Mouse (Mus musculus): Measurements from ENCODE around the gene Ate1. TPM values are rescaled to one million over a fixed set of nuclear protein-coding genes. Genes with fewer than 3 reads are reported as not detected.
"Not testable (repeated sequence)": the region's sequence is repeated elsewhere in the genome, so short reads cannot be mapped to it uniquely, and the experiment has no call there.

Ate1 gene
- total RNA-seq, 2 experiments from 2014 or later, result 37.8 to 40.1 TPM

DNA sequence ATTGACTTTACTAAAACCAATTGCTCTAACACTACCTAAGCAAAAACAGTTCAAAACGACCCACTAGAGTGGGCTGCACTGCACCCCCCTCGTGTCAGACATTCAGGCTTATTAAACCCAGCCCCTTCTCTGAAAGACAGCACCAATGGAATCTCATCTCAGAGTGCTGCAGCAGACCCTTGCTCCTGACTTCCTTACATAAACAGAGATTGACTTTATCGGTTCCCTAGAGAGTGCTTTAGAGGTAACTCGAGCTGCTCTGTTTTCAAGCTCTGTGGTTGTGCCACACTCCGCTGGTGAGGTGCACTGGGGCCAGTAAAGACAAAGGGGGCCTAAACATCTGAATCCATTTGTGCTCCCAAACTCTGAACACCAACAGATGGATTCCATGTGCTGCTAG, 93.6 kb downstream of the Ate1 start:
- DNase-seq, result no peak
- intact Hi-C loops (cut with DNase I), result no loop called here

DNA sequence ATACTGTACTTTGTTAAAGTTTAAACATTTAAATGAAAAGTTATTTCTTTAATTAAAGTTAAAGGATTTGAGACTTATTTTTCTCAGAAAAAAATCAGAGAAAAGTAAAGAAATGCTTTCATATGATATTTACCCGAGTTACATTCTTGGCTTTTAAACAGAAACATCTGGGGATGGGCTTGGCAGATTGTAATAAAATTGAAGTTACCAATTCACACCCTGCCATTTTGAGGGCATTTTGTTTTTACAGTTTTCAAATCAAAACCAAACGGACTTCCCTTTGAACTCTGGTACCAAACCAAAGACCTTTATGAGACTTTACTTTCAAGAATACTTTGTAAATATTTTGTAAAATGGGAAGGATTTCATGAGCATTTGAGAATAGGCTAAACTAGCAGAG, 94.2 kb downstream of the Ate1 start:
- intact Hi-C loops (cut with DNase I), result no loop called here
- DNase-seq, result no peak

DNA sequence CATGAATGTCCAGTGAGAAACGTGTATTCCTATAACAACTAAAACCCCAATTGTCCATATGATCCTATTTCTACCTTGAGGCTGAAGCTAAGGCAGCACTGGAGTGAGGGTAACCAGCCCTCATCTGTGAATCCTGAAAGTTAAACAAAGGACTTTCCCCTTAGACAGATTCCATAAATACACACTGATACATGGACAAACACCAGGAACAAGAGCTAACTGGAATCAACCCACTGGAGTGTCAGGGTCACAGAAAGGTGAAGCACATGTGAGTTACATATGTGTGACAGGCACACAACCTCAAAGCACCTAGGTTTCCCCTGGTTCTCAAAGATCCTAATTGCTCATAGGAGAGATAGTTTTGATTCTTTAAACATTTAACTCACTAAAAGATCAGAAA, 100.2 kb downstream of the Ate1 start:
- intact Hi-C loops (cut with DNase I), result no loop called here
- DNase-seq, result peak in 1 of 2 experiments; percentile 12

DNA sequence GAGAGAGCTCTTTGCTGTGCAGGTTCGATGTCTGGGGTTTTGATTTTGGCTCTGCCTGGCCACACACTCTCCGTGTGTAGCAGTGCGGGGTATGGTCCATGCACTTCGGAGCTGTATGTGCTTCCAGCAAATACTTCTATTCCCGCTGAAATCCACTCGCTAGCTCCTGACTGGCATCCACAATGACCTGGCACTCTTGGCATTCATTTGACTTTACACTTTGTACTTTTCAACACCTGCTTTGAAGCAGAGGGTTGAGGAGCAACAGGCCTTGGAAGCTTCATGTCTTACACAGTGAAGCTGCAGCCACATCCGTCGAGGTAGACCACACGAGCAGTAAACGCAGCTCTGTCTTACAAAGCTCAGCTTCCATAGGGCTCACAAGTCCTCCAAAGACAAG, 112.5 kb downstream of the Ate1 start:
- intact Hi-C loops (cut with DNase I), result loop anchor here (10.0 kb wide), 1 partner anchor 57 kb away; no protein-coding TSS in a partner anchor
- peak; percentile 21 to 25 for DNase-seq

DNA sequence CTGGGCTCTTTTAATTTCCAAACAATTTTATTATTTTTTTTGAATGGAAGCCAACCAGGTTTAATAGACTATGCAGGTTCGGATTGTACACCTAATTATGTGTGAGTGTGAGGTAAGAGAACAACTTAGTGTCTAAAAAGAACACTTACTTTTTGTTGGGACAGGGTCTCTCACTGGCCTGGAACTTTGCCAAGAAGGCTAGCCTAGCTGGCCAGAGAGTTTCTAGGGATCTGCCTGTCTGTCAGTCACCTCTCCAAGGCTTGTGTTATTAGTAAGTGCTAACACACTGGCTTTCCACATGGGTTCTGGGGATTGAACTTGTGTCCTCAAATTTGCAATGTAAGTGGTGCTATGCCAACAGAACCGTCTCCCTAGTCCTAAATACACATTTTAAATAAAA, 116.8 kb downstream of the Ate1 start:
- no peak for DNase-seq
- intact Hi-C loops (cut with DNase I), result loop anchor here (10.0 kb wide), 1 partner anchor 61 kb away; no protein-coding TSS in a partner anchor

DNA sequence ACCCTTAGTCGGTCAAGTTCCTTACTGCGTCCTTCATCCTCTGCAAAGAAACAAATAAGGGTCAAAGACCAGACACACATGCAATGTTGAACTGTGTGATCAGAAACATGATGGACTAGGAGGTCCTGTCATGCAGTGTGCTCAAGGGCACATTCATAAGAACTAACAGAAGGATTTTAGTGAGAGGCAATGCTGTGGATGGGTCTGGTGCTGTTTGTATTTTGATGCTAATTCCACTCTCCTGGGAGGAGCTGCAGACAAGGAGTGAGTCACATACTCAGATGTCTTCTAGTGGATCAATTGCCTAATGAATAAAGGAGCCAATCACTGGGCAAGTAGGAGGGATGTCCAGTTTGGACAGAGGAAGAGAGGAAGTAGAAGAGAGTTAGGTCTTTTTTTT, 125.5 kb downstream of the Ate1 start:
- intact Hi-C loops (cut with DNase I), result no loop called here
- no peak for DNase-seq

DNA sequence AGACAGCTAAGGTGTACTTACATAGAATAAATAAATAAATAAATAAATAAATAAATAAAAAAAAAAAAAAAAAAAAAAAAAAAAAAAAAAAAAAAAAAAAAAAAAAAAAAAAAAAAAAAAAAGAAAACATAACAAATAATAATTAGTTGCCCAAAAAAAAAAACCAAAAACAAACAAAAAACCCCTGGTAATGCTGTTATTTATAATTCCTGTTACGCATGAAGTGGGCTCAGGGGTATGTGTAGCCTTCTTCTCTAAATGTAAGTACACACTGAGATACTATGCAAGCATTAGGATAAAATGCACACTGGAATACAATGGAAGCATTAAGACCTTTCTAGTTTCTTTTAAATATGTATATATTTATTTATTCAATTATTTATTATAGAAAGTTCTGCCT, 130.1 kb downstream of the Ate1 start:
- DNase-seq; intact Hi-C loops (cut with DNase I): not testable (repeated sequence)

DNA sequence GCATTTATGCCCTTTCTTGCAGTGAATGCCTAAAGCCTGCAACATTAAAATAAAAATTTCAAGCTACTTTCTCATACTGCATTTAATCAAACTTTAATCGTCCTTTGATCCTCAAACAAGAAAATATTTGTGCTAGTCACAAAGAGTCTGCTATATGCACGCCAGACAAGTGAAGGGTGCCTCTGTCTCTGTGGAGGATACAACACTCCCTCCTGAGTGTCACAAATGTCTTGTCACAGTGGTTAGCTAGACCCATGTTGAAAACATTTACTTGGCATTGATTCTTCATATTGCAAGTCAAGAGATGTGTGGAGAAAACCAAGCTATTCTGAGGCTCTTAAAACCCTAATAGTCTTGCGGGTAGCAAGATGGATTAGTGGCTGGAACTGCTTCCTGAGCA, 133.9 kb downstream of the Ate1 start:
- no peak for DNase-seq
- intact Hi-C loops (cut with DNase I), result no loop called here

DNA sequence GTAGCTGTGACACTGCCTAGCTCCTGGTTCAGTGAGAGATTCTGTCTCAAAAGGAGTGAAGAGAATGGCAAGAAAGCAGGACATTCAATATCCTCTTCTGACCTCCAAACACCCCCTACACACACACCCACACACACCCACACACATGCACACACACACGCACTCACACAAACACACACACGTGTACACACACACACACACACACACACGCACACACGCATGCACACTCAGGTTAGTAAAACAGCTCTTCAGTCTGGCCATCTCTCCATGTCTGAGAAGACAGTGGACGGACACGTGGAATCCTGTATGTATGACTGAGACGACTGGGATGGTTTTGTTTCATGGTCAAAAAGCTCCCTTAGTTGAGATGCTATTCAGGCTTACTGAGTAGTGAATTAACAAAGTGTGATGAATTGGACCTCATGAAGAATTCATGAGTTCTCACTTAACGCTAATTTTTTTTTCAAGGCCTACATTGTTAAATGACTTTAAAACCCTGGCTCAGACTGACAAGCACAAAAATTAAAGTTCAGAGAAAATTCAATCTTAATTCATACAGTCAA, 134.4 kb downstream of the Ate1 start:
- no peak for DNase-seq
- intact Hi-C loops (cut with DNase I), result no loop called here

DNA sequence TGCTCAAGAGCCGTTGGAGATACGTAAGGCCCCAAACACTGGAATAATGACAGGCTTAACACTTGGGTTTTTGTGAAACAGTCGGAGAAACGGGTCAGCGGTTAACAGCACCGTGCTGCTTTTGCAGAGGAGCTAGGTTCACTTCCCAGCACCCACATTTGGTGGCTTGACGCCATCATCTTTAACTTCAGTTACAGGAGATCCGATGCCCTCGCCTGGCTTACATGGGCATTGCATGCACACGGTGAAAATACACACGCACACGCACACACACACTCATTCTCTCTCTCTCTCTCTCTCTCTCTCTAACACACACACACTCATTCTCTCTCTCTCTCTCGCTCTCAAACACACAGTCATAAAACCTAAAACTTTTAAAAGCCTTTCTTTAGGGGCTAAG, 138.0 kb downstream of the Ate1 start:
- DNase-seq, result no peak
- intact Hi-C loops (cut with DNase I), result loop anchor here (5.0 kb wide), 1 partner anchor 110 kb away; no protein-coding TSS in a partner anchor

DNA sequence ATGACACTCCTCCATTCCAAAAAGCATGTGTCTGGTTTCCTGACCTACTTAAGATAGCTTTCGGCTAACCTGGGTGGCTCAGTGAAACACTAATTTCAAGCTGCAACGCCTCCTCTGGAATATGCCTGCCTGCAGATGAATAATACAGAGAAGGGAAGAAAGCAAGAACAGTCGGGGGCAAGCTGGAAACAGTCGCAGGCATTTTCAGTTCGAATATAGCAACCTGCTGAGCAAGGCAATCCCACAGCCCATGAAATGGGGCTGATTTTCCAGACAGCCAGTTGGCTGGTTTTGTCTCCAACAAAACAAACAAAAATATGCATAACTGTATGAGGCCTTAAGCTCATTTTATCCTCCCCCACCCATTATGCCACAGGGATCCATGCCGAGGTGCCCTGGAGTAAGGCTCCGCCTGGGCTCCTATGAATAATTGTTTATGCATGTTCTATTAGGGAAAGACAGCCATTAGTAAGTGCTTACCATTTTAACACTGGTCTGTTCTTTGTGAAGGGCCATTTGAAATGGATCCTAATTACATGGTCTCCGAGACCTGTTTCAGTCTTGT, 138.7 kb downstream of the Ate1 start:
- no peak for DNase-seq
- intact Hi-C loops (cut with DNase I), result loop anchor here (2.0 to 5.0 kb wide), 2 partner anchors 109 to 727 kb away; no protein-coding TSS in a partner anchor

DNA sequence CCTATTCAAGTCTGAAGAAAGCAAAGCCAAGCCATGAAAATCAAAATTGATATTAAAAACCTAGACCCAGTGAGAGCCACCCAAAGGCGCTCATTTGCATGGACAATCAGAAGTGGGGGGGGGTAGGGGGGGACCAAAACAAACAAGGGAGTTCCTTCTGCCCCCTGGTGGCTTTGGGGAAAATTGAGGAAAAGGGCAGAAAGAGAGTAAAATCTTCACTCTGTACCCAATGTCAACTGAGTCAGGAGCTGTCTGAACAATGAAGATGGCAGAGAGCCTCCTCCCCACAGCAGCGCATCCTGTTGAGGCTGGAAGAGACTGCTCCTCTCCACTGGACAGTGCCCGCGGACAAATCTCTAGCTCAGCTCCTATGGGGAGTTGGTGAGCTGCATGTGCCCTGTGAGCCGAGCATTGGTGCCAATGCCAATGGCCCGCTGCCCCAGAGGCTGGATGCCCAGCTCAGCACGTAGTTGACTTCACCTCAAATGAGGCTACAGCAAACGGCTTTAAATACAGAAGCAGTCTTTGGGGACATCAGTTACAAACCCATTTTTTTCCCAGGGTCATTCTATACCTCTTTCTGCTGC, 139.3 kb downstream of the Ate1 start:
- peak; percentile 7 to 22 for DNase-seq
- intact Hi-C loops (cut with DNase I), result loop anchor here (2.0 to 5.0 kb wide), 2 partner anchors 109 to 726 kb away; no protein-coding TSS in a partner anchor

DNA sequence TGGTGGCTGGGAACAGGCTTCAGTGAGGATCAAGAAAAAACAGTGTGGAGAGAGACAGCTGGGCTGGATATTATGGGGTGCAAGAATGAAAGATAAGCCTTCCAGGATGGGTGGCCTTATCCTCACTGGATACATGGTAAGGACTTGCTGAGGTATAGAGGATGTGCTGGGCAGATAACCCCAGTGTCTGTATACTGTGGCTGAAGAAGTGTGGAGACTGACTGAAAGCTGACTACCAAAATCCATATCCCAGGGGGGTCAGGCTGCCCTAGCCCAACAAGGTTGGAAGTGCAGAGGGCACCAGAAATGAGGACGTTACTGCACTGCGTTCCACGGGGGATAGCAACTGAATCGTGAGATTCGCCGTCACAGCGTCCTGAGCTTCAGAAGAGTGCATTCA, 139.8 kb downstream of the Ate1 start:
- intact Hi-C loops (cut with DNase I), result loop anchor here (2.0 to 5.0 kb wide), 2 partner anchors 108 to 726 kb away; no protein-coding TSS in a partner anchor
- DNase-seq, result no peak

DNA sequence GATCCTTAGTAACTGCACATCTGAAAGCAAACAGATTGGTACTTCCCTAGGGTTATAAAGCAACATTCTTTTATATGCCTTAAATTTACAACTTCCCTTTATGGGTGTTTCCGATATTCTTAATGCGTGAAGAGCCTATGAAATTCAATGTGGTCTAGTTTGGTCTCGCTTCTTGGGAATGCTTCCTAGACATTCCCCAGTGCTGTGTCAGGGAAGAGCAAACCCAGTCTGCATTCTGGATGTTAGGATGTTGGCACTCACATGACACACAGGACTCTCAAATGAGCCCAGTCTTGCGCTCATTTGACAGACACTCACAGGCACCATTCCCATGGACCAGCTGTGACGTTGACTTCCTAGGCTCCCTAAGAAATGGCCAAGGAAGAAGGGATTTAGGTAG, 140.3 kb downstream of the Ate1 start:
- intact Hi-C loops (cut with DNase I), result loop anchor here (2.0 to 5.0 kb wide), 2 partner anchors 108 to 725 kb away; no protein-coding TSS in a partner anchor
- DNase-seq, result no peak

DNA sequence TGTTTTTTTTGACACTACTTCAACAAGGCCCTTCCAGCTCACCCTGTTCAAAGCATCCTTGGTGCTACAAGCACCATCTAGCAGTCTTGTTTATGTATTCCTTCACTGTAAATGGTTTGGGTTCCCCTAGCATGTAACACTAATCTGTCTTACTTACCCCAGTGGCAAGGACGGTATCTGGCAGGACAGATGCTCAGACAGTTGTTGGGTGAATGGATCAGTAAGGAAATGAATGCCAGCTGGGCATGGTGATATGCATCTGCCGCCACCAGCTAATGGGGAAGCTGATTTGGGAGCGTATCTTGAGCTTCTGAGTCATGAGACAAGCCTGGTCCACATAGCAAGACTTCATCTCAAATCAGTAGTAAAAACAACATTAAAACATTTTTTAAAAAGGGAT, 141.9 kb downstream of the Ate1 start:
- no peak for DNase-seq
- intact Hi-C loops (cut with DNase I), result no loop called here

DNA sequence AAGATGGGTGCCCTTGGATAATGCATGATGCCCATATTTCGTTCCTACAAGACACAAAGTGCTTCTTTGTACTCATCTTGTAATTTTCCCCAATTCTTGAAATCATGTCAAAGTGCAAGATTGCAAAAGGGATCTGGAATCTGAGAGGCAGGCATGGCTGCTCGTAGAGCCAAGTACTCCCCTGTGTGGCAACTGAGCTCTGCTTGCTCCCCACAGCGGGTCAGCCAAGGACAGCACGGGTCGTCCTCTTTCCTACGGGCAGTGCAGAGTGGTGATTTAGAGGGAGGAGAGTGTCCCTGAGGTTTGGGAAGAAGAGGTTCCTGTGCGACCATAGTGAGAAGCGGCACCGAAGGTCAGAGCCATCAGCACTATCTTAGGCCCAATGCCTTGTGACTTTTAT, 145.9 kb downstream of the Ate1 start:
- intact Hi-C loops (cut with DNase I), result no loop called here
- DNase-seq, result peak in 1 of 2 experiments; percentile 3

DNA sequence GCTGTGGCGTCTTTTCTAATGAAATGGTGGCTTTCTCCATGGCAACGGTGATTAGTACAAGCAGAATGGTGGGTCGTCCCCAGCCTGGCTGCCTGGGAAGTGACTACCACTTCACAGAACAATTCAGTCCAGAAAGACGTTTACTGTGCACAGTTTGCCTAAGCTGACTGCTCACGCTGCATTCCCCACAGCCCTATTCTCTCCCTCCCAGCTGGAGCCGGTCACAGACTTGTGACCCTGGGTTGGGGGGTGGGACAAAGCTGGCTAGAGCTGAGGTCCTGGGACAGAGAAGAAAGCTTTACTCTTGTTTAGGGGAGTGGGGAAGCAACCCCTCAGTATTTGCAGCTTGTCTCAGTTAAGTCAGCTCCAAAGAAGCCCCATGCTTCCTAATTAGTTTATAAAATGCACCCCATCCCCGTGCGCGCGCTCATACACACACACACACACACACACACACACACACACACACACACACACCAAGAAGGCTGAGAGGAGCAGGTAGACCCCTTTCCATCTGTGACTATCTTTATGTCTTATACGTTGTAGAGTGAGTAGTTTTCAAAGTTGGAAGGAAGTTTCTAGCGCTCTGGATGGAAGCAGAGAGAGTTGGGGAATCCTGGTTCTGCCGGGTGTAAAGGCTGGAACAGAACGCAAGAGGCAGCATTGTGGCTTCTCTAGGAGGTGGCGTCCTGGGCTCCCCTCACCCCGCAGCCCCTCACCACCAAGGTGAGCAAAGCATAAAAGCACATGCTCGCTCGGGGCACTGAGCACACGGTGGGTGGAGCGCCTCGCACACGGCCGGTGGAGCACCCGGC, 151.1 kb downstream of the Ate1 start:
- DNase-seq, result no peak

DNA sequence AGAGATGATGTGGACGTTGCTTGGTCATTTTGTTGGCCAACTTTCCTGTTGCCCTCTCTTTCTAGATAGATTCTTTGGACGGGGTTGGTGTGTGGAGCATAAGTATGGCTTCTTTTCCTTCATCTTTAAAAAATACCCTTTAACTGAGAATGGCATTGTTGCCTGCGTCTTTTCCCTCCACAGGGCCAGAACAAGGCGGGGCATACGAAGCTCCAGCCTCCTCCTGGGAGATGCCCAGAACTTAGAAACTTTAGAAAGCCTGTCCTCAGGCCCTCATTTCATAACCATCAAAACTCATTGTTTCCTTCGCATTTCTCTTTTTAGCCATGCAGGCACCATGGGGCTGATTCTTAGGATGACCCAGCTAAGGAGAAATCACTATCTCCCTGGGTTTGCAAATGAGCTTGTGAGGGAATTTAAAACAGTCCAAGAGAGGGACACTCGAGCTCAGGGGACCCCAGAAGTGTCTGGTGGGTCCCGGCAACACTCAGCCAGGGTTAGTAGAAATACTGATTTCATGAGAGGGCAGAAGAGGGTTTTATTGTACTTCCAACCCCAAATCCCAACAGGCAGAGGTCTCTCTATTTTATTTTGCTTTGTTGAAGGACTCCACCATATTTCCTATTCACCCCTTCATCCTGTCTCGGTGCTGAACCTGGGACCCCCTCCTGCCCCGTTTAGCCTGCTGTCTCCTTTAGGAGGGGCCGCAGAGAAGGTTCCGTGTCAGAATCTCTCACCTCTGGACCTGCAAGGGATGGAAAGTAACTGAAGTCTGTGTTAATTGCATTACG, 151.9 kb downstream of the Ate1 start:
- no peak for DNase-seq
- intact Hi-C loops (cut with DNase I), result no loop called here

More for the DNA sequence above, 151.1 kb downstream of the Ate1 start:
- intact Hi-C loops (cut with DNase I), result no loop called here

DNA sequence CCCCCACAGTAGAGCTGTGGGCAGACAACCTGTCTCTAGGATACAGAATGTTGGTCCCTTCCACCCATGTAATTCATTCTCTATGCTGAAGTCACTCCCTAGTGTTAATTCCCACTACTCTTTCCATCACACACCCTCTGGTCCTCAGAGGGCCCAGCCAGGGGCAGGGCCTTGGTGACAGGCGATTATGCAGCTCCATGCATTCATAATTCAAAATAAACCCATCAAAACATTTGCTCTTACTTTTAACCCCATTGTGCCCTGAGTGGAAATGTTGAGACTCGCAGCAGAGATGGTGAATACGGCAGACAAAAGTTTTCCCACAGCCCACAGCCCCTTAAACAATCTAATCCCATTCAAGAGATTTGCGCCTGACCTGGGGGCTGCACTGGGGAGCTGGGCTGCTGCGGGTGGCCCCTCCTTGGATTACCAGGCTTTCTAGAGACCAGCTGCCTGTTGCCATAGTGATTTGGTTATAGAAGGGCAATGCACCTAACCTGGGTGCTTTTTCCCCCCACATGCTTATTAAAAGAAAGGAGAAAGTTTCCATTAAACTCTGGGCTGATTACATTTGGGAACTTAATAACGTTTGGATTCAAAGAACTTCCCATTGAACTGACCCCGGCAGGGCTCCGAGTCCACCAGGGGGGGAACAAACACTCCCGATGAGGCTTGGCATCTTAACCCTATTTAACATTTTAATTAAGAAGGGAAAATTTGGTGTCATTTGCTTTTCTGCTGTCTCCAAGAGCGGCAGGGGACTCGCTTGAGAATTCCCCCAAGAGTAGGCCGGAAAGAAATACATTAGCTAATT, 152.7 kb downstream of the Ate1 start:
- intact Hi-C loops (cut with DNase I), result no loop called here
- no peak for DNase-seq

DNA sequence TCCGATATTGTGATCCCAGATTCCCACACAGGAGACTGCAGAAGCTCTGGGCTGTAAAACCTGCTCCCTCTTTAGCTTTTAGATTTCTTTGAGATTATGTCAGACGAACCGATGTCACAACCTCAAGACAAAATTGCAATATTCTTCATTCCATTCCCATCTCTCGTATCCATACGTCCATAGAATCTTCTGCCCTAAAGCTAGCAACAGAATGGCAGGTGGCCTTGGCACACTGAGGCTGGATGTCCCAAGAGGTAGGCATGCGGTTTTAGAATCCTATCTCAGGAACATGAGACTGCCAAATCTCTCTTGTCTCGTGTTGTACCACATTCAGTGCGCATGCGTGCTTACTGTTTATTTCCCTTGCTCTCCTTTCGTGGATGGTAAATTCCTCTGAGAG, 154.5 kb downstream of the Ate1 start:
- DNase-seq, result no peak
- intact Hi-C loops (cut with DNase I), result no loop called here
